Mouse (Mus musculus): Measurements from ENCODE around the gene Ston2.

DNA sequence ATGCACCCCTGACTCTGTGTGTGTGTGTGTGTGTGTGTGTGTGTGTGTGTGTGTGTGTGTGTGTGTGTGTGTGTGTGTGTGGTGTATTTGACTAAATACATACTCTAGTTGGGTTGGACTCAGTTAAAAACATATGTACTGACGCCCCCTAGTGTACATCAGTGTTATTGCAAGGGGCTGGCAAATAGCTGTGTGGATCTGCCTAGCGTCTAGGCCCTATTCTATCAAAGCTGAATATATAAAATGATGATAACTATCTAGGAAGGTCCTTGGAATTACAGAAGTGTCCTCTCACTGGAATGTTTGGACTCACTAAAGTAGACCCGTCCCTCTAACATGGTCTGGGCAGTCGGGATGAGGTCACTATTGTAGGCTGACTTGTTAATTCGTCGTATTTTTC lies 1.6 kb upstream of the Ston2 start:
- TF ChIP-seq CTCF (IDR thresholded peaks at IDR 0.05; ENCODE audit: low read depth, low read length) (peak; percentile 96), TAL1 (conservative IDR thresholded peaks at IDR 0.05; ENCODE audit: low read depth, low read length) (no peak), GATA2 (IDR thresholded peaks at IDR 0.05; ENCODE audit: borderline replicate concordance, low read depth, low read length) (no peak), GATA1 (IDR thresholded peaks at IDR 0.05; ENCODE audit: borderline replicate concordance, low read length) (no peak)

Data from G1E (cell line).